In the genomic region with DNA sequence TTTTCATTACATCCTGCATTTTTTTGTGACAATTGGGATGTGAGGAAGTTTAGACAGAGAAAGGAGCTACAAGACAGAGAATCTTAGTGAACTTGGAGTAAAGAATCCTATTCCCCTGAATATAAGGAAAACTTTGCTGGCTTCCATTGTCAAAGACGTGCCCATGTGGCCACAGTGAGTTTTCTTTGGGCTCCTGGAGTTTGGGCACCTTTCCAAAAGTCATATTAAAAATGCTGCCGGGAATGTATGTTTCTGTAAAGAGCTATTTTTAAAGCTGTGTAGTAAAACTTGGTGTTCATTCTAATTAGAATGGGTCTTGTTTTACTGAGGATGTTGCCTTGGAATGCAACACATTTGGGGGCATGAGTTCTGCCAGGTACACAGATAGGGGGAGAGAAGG, we compare ENCODE assay signal across 20 mouse cellular contexts.
"Had no signal": no experiment of that assay in that cellular context is flagged by ENCODE, and none has a peak within 500 bp of the region (broad histone marks: within the 10 kb centered on the region; RNA-seq: fewer than 3 reads in every experiment).

No protein-coding gene starts in this region.

- H3K27ac ChIP-seq: kidney, postnatal 0 days; layer of hippocampus, adult 2 months; liver, embryonic 12.5 days; liver, embryonic 15.5 days; macrophage; midbrain, embryonic 12.5 days; midbrain, embryonic 15.5 days; neural tube, embryonic 12.5 days; neural tube, embryonic 15.5 days; stomach, embryonic 15.5 days had no signal

- H3K27me3 ChIP-seq: liver, embryonic 12.5 days; liver, embryonic 15.5 days; midbrain, embryonic 12.5 days; midbrain, embryonic 15.5 days; neural tube, embryonic 12.5 days; neural tube, embryonic 15.5 days; stomach, embryonic 15.5 days had no signal

- H3K4me1 ChIP-seq: liver, embryonic 12.5 days; liver, embryonic 15.5 days; midbrain, embryonic 12.5 days; midbrain, embryonic 15.5 days; neural tube, embryonic 12.5 days; neural tube, embryonic 15.5 days; stomach, embryonic 15.5 days had no signal

- DNase-seq: kidney, adult 2 months; kidney, postnatal 25 days; liver; lung, adult 18-20 months; right cerebral cortex, postnatal 14 days; right cerebral cortex, postnatal 4 days; thymus, adult 2 months; thymus, postnatal 14 days; thymus, postnatal 4 days had no signal

- ATAC-seq: liver, embryonic 12.5 days; lung, postnatal 0 days; midbrain, embryonic 15.5 days had no signal

- H3K4me2 ChIP-seq: liver, embryonic 12.5 days; liver, embryonic 15.5 days; midbrain, embryonic 12.5 days; midbrain, embryonic 15.5 days; neural tube, embryonic 12.5 days; neural tube, embryonic 15.5 days; stomach, embryonic 15.5 days had no signal

- H3K36me3 ChIP-seq: liver, embryonic 12.5 days; liver, embryonic 15.5 days; midbrain, embryonic 12.5 days; midbrain, embryonic 15.5 days; neural tube, embryonic 12.5 days; neural tube, embryonic 15.5 days; stomach, embryonic 15.5 days had no signal

- H3K4me3 ChIP-seq: layer of hippocampus, adult 2 months; liver, embryonic 12.5 days; liver, embryonic 15.5 days; midbrain, embryonic 12.5 days; midbrain, embryonic 15.5 days; neural tube, embryonic 12.5 days; neural tube, embryonic 15.5 days; stomach, embryonic 15.5 days had no signal

- H3K9me3 ChIP-seq: liver, embryonic 12.5 days; liver, embryonic 15.5 days; midbrain, embryonic 12.5 days; midbrain, embryonic 15.5 days; neural tube, embryonic 12.5 days; neural tube, embryonic 15.5 days; stomach, embryonic 15.5 days had no signal

- H3K9ac ChIP-seq: liver, embryonic 12.5 days; liver, embryonic 15.5 days; midbrain, embryonic 12.5 days; midbrain, embryonic 15.5 days; neural tube, embryonic 12.5 days; neural tube, embryonic 15.5 days; stomach, embryonic 15.5 days had no signal
